Mouse (Mus musculus) erythroblast, embryonic 14.5 days (primary cell): ENCODE measurements at regions not wholly inside any gene's neighbourhood (a gene's known extent, or its start where the extent isn't known, plus 50 kb on each side); places are given as distances from the start of the nearest gene placed in this dataset.

ENCODE experiments used
- H3K27me3 ChIP-seq: 2 replicates; pipeline ENCODE4 v1.6.1; 2012; ENCODE audit warnings: inconsistent platforms; ENCODE audit not compliant: control insufficient read depth
- H3K36me3 ChIP-seq: 2 replicates; pipeline ENCODE4 v1.6.1; 2012; ENCODE audit warnings: mild to moderate bottlenecking, inconsistent platforms; ENCODE audit not compliant: control insufficient read depth
- H3K4me1 ChIP-seq: 2 replicates; pipeline ENCODE4 v1.6.1; 2012; ENCODE audit warnings: inconsistent platforms; ENCODE audit not compliant: control insufficient read depth
- H3K4me3 ChIP-seq: replicated peaks from 2 replicates; pipeline ENCODE3; 2012; ENCODE audit warnings: moderate library complexity, mild to moderate bottlenecking, inconsistent platforms
- H3K9me3 ChIP-seq: 2 replicates; pipeline ENCODE4 v1.6.1; 2012; ENCODE audit warnings: low read length, inconsistent platforms, mixed read lengths; ENCODE audit not compliant: control insufficient read depth
- GATA1 ChIP-seq: IDR thresholded peaks from 2 replicates; pipeline ENCODE4 v1.6.1; 2012; ENCODE audit warnings: low read length, inconsistent platforms, mixed read lengths
- TAL1 ChIP-seq: IDR thresholded peaks from 3 replicates; pipeline ENCODE4 v1.6.1; 2012; ENCODE audit warnings: low read length, inconsistent platforms, mixed read lengths

- Histone ChIP-seq H3K4me1 (peaks cover 31% of the 10 kb centered on the region), H3K27me3 (no peaks in the 10 kb centered on the region), H3K9me3 (no peaks in the 10 kb centered on the region), H3K4me3 (no peak overlapping the region), H3K36me3 (no peaks in the 10 kb centered on the region)
- TF ChIP-seq GATA1 (no peak), TAL1 (no peak)
These were observed 53.1 kb upstream of the Zeb2 start for GRCm38 (mm10) chr2:45170272-45170671.

DNA sequence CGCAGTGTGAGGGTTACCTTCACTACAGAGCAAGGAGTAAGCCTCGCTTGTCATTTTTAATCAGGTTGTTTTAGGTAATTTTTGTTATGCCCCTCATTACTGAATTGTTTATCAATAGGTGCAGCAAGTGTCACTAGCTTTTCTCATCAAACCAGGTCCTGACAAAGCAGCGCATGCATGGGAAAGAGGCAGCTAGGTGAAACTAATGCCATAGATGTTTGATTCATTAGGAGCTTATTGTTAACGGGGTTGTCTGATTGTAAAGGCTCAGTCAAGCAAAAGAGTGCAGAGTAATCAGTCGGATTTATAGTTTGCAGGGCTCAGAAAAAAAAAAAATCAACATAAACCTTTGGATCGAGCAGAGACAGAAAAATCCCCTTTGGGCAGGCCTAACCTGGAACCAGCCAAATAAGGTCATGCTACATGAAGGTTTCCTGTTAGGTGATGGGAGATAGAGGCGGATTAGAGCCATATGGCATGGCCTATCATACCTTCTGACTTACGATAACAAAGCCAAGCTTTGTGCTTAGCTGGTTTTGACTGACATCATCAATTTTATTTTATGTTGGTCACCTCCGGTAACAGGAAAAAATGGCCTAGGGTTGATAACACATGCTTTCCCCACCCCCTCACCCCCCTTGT lies 52.4 kb upstream of the Zeb2 start:
- Histone ChIP-seq H3K4me3 (no peak overlapping the region), H3K4me1 (peaks cover 31% of the 10 kb centered on the region), H3K9me3 (no peaks in the 10 kb centered on the region), H3K27me3 (no peaks in the 10 kb centered on the region), H3K36me3 (no peaks in the 10 kb centered on the region)
- no peak for TF ChIP-seq TAL1

DNA sequence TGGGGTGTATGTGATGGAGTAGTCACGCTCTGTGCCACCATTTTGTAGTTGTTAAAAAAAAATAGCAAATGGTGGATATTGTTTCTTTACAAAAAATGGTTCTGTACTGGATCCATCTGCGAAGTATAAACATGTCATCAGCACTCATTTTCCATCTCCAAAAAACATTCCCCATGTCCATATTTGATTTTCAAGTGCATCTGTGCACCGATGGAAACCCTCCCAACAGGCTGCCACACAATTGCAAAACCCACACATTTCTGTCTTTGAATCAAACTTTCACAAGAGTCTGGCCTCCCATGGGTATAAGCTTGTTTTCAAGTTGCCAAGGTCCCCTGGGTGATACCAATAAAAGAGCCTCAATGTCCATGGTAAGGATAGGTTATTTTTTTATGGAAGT lies 51.4 kb upstream of the Zeb2 start:
- TF ChIP-seq TAL1 (no peak), GATA1 (no peak)
- H3K4me3 ChIP-seq = no peak overlapping the region
- H3K36me3 ChIP-seq = no peaks in the 10 kb centered on the region

More for the DNA sequence above, 51.4 kb upstream of the Zeb2 start:
- Histone ChIP-seq H3K27me3 (no peaks in the 10 kb centered on the region), H3K9me3 (no peaks in the 10 kb centered on the region), H3K4me1 (peaks cover 31% of the 10 kb centered on the region)
